Mouse (Mus musculus) R1 (cell line): ENCODE data around the gene Sult1a1.
A peak's percentile ranks its signal among the peaks of the same experiment; 100 is the strongest.
"Not testable (repeated sequence)": the region's sequence is repeated elsewhere in the genome, so short reads cannot be mapped to it uniquely, and the experiment has no call there.

Source experiments
- DNase-seq: peaks from one replicate; pipeline ENCODE4 v3.0.0-alpha.2; 2018; ENCODE audit warnings: low read depth, low spot score

Sult1a1 gene

DNA sequence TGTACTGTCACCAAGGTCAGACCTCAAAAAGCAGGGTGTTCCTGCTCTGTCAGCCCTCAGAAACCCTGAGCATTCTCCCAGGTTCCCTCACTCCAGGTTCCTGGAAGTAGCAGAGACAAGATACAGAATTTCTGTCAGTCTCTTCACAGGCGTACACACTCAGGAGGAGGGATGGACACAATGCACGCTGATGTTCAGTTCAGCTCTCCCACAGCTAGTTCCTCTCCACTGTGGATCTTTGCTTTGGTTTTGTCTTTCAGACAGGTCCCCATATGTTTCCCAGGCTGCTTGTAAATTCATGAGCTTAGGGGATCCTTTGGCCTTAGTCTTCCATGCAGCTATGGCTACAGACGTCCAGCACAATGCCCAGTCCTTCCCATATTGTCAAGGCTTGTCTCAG is 20.7 kb upstream of the Sult1a1 start:
- DNase-seq: no peak

DNA sequence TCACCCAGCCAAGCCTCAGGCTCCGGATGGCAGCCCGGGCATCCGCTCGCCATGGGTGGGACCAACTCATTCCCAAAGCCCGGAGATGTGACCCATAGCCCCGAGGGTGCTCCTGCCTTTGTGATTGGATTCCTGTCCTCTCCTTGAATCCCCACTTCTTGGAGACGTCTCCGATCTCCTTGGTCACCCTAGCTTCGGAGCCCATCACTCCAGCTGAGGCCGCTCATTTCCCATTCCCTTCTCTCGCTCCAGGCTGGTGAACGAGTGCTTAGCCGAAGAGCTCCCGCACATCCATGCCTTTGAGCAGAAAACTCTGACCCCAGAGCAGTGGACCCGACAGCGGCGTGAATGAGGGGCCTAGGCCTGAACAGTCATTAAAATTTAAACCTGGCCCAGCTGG is 20.1 kb upstream of the Sult1a1 start:
- DNase-seq: no peak

DNA sequence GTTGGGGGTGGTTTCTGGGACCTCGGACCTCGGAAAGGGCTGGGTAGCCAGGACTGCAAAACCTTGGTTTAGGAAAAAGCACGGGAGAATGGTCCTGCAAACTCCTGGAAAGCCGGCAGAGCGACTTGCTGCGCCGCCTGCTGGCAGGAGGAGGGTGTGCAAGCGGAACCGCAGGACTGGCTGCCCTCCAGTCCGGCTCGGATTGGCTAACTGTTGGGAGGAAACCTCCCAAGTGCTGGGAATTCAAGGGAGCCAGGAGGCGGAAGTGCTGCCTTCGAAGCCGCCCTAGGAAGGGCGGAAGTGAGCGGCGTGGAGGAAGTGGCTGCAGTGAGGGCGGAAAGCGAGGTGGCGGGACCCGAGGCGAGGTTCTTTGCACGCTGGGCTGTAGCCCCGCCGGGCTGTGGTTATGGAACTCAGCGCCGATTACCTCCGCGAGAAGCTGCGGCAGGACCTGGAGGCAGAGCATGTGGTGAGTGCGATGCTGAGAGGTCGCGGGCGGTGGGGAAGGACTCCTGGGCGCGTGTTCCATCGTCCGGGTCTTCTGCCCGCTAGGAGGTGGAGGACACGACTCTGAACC is 19.5 kb upstream of the Sult1a1 start, which contains the start of gene Slx1b:
Gene Slx1b (minus strand): TSS at position 154 of the 577 bp plus-strand sequence.
- DNase-seq: peak; percentile 99

DNA sequence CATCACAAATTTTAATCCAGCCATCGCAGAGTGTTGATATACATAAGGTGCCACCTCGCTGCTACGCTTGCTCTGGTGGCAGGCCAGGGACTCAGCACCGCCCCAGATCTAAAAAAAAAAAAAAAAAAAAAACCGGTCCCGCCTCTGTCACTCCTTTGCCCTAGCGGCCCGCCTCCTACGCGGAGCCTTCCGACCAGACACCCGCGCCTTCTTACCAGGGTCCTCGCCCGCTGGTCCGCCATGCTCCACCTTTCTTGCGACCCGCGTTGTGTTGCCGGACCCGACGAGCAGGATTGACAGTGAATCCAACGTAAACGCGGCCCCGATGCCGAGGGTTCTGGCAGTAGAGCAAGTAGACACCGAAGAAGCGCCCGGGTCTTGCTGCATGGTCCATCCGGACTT is 19.0 kb upstream of the Sult1a1 start, which contains the start of gene Bola2:
Gene Bola2 (plus strand): TSS at position 192 of the 402 bp plus-strand sequence.
- DNase-seq: peak; percentile 86

DNA sequence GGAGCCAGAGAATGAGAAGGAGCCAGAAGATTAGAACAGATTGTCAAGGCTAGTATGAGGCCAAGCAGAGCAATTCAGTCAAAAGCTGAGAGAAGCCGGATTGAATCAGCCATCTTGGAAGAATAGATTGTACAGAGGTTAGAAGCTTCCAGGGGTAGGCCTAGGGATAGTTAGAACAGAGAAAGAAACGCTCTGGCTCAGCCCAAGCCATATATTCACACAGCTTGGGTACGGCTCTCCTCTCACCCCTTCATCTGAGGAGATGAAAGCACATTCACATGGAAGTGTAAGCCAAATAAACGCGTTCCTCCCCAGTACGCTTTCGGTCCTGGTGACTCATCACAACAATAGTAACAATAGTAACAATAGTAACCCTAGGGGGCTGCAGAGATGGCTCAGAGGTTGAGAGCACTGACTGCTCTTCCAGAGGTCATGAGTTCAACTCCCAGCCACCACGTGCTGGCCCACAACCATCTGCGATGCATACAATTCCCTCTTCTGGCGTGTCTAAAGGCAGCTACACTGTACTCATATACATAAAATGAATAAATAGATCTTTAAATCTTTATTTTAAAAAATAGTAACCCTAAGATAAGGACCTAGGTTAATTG is 18.3 kb upstream of the Sult1a1 start:
- peak; percentile 91 for DNase-seq

DNA sequence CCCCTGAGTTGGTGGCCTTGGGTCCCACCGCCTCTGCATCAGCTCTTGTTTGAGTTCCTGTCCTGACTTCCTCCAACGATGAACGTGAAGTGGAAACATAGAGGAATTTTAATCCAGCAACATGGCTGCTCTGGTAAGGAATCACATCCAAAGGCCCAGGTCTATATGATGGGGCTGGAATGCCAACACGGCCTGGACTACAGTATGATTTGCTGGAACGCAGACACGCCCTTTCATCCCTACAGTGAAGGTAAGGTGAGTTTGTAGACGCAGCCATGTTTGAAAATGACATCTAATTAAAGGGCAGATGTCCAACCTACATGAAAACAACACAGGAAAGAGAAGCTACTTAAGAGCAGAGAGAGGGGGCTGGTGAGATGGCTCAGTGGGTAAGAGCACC is 17.5 kb upstream of the Sult1a1 start:
- DNase-seq: peak; percentile 70

DNA sequence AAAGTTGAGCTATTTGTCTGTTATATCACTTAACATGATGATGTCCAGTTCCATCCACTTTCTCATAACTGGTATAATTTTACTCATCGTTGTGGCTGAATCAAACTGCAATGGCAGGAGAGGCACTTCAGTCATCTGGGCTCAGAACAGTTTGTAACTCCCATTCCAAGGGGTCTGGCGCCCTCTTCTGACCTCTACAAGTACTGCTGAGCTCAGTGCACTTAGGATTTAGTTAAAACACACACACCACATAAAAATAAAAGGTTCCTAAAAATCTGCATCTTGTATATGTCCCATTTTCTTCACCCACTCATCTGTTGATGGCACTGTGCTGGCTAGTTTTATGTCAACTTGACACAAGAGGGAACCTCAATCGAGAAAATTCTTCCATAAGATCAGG is 17.0 kb upstream of the Sult1a1 start:
- peak; percentile 89 for DNase-seq

DNA sequence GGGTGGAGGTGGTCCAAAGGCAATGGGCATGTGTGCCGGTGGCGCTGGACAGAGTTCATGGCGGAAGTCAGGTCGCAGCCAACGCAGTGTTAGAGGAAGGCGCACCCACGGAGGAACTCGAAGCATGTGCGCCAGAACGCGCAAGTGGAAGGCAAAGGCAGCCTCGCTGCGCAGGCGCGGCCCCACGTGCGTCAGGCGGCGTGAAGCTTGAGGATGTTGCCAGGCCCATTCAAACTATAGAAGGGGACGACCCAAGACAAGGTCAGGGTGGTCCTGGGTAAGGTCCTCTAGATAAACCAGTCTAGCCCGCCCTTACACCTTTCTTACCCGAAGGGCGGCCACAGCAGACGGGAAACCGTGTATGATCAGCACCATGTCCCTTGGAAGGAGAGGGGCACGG is 16.2 kb upstream of the Sult1a1 start:
- DNase-seq: peak; percentile 60

DNA sequence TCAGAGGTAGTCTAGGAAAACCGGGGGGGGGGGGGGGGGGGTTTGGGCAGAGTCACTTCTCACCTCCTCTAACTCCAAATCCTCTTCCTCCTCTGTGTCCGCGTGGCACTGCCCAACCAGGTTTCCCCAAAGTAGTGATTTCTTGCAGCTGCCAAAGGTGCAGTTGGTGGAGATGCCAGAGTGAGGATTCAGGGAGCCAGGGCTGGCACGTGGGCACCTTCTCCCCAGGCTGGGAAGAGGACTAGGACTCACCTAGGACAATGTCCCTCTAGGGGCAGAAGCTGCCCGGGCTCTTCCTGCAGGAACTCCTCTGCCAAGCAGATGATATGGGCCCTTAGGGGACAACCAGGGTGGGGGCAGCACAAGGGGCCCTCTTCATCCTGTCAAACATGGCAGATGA is 15.4 kb upstream of the Sult1a1 start:
- no peak for DNase-seq

DNA sequence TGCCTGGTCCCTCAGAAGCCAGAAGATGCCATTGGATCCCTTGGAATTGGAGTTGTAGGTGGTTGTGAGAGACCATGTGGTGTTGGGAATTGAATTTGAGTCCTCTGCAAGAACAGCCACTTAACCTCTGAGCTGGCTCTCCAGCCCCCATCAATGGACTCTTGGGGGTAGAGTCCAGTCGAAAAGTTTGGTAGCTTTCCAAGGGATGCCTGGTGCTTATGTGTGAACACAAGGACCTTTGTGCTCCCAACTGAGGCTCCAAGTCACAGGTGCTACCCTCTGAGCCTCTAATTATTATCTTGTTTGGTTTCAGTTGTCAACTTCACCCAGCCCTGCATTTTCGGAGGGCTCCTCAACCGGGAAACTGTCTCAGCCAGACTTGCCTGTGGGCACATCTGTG is 14.5 kb upstream of the Sult1a1 start:
- no peak for DNase-seq

DNA sequence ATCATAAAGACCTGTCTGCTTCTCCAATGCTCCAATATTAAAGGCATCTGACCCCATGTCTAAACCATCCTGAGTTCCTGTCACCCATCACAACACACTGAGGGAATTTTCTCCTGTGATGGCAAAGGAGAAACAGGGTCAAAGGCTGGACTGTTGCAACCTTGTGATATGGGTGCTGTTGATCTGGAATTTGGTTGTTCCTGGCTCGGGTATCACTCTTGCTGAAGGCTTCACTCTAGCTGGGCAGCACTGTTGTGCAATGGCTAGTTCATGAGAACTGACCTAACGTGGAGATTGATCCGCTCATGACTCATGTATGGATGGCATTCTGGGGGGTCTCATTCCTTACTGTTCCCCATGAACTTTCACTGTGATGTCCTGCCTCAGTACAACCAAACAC is 12.8 kb upstream of the Sult1a1 start:
- no peak for DNase-seq

DNA sequence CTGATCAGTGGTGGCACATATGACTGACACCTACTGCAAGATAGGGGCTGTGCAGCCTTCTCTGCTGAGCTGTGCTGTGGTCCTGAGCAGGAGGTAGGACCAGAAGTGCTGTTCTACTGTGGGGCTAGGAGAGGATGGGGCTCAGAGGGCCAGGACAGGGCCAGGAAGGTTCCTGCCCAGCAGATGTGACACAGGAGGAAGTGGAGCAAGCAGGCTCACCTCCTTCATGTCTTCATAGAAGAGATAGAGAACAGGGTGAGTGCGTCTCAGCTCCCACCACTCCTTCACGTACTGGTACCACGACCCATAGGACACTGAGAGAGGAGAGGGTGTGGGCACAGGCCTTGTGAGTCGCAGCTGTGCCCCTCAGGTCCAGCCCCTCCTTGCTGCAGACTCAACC is 11.9 kb upstream of the Sult1a1 start:
- DNase-seq: not testable (repeated sequence)

DNA sequence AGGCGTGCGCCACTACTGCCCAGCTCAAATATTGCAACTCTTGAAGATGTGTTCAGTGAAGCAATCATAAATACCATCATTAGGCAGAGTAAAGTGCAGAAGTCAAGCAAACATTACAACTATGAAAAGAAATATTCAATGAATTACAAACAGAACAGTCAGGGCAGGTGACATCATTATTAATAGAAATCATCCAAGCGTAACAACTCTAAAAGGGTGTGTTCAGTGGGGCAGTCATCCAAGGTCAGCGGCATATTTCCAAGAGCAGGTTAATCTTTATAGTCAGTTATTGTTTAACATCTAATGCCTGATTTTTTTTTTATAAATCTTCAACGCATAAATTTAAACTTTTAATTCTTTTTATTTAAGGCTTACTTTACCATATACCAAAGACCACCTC is 5.0 kb upstream of the Sult1a1 start:
- no peak for DNase-seq

DNA sequence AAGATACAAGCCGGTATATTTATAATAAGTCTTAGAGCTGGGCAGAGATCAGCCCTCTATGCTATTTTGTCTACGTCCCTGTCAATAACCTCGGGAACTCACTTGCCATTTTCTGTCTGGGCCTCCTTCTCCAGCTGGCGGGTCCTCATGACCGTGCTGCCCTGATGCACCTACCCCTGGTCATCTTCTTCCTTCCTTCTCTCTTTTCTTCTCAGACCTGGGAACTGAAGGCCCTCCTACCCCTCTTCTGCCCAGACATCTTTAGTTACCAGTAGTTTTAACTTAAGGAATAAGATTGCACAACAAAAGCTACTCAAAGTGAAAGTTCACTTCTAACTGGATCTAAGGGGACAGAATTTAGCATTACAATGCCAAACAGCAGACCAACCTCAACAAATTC is 3.5 kb upstream of the Sult1a1 start:
- no peak for DNase-seq

DNA sequence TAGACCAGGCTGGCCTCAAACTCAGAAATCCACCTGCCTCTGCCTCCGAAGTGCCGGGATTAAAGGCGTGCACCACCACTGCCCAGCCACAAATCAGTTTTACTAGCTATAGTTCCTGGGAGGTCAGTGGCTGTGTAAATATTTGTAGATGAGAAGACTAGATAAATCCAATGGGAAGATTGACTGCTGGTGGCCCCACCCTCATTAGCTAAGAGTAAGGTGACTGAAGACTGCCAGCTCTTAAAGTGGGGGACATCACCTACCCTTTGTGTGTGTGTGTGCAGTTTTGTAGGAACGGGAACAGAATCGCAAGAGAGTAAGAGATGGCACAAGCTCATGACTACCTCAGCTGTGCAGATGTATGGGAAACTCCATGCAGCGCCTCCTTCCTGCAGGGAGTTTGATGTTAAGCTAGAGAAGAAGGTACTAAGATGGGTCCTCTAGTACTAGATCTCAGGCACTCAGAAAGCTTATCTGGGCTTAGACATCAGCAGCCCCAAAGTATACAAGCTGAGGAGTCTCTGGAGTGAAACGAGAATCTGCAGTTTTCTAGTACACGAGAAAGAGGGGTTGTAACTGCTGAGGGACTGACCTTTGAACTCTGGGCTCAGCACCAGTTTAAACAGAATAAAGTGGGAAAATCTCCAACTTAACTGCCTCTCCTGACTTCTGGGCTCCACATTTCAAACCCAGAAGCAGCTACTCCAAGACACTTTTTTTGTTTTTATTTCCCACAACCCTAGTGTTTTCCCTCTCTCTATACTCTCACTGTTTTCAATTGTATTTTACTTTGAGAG is 2.5 kb upstream of the Sult1a1 start:
- no peak for DNase-seq

DNA sequence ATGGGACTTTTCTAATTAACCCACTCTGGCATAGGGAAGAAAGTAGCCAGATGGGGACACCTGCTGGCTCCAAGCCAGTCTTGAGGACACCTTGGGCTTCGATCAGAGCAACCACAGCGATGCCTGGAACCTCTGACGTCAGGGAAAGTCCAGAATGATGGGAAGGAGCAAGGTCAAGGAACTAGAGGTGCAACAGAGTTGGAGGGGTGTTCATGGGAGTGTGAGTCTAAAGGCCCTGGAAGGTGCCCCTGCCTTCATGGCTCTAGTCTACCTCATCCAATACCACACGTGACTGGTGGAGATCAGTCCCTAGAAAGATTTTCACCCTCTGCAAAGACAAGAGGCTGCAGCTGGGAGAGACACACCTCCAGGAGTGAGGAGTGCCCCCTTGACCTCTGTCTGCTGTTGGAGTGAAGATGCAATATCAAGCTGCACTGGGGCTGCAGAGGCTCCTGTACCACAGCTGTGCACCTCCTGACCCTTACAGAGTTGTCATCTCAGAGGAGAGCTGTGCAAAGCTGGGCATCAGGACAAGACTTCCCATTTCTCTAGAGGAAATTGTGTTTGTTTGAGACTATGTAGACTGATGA is 494 bp upstream of the Sult1a1 start:
- DNase-seq: no peak

DNA sequence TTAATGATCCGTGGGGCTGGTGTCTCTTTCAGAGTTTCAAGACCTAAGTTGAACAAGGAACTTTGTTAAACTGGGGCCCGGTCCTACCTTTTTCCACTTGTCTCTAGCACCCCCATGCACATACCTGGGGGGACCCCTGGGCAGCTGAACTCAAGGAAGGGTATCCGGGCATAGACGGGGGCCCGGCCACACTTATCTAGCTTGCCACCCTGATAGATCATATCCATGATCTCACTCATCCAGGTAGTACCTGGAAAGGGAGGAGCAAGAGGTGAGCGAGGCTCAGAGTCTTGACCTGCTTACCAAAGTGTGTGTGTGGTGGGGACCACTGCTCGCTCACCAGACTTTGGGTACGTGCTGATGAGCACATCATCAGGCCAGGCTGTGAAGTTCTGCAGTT is 1.1 kb downstream of the Sult1a1 start:
- DNase-seq: no peak

DNA sequence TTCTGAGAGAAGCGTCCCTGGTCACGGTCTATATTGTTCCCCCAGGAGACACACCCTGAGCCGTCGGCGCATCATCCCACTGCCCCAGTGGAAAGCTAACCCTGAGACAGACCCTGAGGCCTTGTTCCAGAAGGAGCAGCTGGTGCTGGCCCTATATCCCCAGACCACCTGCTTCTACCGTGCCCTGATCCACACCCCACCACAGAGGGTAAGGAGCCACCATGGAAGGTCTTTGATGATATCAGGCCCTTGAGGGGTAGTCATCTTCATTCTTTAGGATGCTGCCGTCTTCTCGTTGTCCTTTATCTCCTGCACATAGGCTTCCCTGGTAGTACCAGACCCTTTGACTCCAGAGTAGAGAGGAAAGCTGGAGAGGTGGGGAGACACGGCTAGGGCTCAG is 4.1 kb downstream of the Sult1a1 start:
- DNase-seq: no peak

DNA sequence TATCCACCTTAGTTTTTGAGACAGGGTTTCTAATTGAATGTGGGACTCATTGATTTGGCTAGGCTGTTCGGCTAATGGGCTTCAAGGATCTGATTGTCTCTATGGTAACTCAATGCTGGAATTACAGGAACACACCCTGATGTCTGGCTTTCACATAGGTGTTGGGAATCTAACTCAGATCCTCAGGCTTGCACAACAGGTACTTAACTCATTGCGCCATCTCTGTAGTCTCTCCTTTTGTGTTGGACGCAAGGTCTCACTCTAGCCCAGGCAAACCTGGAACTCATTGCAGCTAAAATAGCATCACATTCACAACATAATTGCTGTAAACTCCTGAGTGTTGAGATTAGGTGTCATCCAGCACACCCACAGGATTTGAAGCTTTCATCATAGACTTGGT is 6.1 kb downstream of the Sult1a1 start:
- DNase-seq: no peak

DNA sequence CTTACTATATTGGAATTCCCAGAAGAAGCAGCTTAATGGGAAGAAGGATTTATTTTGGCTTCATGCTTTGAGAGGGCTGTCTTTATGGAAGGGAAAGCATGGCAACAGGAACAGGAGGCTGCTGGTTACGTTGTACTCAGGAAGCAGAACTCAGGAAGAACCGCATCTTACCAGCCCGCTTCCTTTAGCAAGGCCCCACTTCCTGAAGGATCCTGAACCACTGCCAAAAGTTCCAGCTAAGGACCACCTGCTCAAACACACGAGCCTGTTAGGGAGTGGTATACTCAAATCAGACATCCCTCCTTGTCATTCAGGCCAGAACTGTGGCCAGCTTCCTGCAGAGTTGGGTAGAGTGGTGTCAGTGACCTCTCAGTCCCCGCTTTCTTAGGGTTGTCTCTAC is 7.8 kb downstream of the Sult1a1 start:
- no peak for DNase-seq

DNA sequence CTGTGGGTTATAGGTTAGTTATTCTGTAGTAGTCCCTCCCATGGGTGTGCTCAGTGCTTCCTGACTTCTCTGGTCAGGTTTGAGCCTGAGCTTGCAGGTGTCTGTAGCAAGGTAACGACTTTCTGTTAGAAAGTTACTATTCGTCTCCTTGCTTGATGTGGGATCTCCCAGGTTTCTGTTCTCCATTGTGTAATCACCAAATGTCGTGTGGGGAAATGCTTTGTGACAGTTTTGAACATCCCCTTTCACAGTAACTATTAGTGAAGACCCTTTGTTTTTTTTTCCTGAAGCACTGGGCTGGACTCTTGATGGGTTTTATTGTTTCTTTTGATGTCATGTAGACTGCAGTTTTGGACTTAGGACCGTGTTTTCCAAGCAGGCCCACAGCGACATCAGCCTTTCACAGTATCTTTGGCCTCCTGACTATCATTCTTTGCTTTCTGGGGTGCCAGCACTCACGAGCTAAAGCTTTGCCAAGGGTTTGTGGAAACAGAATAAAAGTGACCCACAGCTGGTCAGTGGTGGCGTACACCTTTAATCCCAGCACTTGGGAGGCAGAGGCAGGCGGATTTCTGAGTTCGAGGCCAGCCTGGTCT is 8.6 kb downstream of the Sult1a1 start:
- no peak for DNase-seq

DNA sequence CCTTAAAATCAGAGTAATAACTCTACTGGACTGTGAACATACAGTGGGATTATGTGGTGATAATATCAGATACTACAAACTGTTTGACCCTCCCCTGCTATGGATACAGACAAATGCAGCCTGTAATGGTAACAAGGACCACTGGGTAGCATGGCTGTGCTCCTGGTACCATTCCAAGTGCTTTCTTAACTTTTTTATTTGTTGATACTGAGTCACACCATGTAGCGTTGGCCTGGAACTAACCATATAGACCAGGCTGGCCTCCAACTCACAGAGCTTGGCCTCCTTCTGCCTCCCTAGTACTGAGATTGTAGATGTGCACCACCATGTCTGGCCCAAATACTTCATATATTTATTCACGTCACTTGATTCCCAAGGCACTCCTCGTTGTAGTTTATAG is 11.0 kb downstream of the Sult1a1 start:
- DNase-seq: no peak
